Mouse (Mus musculus): ENCODE data around the gene Mis12. TPM values are rescaled to one million over a fixed set of nuclear protein-coding genes. Genes with fewer than 3 reads are reported as not detected.
A peak's percentile ranks its signal among the peaks of the same experiment; 100 is the strongest.

The Mis12 gene
- polyA plus RNA-seq, 1 experiment: 15.2 TPM

DNA sequence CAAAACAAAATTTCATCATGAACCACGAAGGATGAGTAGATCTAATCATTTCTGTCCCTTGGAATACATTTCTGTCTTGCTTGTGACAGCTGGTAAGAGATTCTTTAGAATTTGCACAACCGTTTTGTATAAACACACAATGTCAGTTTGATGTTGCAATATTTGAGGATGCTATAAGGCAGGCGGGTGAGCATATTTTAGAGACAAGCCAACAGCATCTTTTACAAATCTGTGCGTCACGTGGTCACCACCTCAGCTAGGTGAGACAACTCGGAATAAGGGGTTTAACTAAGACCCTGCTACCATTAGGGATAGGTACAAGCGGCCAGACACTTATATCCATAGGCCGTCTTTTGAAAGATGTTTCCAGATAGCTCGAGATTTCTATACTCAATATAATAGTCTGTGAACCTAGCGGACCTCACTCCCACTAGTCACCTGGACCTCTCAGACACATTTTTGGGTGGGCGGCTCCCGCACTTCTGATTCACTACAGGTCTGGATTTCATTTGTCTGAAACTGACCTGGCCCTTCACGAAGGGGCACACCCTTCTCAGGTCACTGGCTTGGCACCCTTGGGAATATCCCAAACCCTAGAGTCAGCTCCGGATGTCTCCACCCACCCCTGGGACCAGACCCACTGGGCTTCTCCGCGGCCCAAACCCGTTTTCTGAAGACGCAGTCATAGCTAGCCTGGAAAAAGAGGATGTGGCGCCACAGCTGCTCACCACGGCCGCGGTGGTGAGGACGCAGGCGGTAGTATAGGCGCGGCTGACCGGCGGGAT is 803 bp upstream of the Mis12 start:
- no peak for TF ChIP-seq POLR2A (IDR thresholded peaks at IDR 0.05; ENCODE audit: borderline replicate concordance, insufficient read depth, low read length)
- TF ChIP-seq CTCF (IDR thresholded peaks at IDR 0.05; ENCODE audit: borderline replicate concordance, insufficient read depth, low read depth, low read length): no peak
- peaks cover 9% of the 10 kb centered on the region; the same call in 1 of the 2 replicates for H3K4me1 ChIP-seq (ENCODE audit: control insufficient read depth, insufficient read depth, low read length)
- H3K27me3 ChIP-seq (ENCODE audit: control insufficient read depth, insufficient read depth, low read length): no peaks in the 10 kb centered on the region
- peak overlapping the region; percentile 93 for H3K4me3 ChIP-seq (replicated peaks; ENCODE audit: insufficient read depth, low read depth, low read length)
- H3K27ac ChIP-seq (ENCODE audit: insufficient read depth, low read length): peak overlapping the region; percentile 78
- no peak for DNase-seq
- WGBS: 3% methylated on average over 28 of the region's 28 CpGs

DNA sequence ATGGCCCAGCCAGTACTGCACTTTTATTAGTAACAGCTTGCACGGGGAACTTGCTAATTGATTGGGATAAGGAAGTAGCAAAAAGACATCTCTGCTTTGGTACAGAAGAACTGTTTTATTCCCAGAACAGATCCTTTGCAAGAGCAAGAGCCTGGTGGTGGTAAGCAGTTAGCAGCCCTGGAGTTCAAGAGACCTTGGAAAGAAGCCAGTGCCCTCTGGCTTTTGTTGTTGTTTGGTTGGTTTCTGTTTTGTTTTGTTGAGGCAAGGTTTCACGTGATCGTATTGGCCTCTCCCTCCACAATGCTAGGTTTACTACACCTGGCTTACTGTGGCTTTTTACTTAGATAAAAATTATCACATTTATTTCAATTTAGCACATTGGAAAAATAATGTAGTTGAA is 8.9 kb downstream of the Mis12 start:
- no peak for TF ChIP-seq POLR2A (IDR thresholded peaks at IDR 0.05; ENCODE audit: borderline replicate concordance, insufficient read depth, low read length)
- no peak for TF ChIP-seq CTCF (IDR thresholded peaks at IDR 0.05; ENCODE audit: borderline replicate concordance, insufficient read depth, low read depth, low read length)
- Histone ChIP-seq H3K27me3 (ENCODE audit: control insufficient read depth, insufficient read depth, low read length) (no peaks in the 10 kb centered on the region), H3K27ac (ENCODE audit: insufficient read depth, low read length) (no peak overlapping the region), H3K4me1 (ENCODE audit: control insufficient read depth, insufficient read depth, low read length) (no peaks in the 10 kb centered on the region), H3K4me3 (replicated peaks; ENCODE audit: insufficient read depth, low read depth, low read length) (no peak overlapping the region)
- 72% methylated on average over 3 of the region's 3 CpGs for WGBS
- no peak for DNase-seq

DNA sequence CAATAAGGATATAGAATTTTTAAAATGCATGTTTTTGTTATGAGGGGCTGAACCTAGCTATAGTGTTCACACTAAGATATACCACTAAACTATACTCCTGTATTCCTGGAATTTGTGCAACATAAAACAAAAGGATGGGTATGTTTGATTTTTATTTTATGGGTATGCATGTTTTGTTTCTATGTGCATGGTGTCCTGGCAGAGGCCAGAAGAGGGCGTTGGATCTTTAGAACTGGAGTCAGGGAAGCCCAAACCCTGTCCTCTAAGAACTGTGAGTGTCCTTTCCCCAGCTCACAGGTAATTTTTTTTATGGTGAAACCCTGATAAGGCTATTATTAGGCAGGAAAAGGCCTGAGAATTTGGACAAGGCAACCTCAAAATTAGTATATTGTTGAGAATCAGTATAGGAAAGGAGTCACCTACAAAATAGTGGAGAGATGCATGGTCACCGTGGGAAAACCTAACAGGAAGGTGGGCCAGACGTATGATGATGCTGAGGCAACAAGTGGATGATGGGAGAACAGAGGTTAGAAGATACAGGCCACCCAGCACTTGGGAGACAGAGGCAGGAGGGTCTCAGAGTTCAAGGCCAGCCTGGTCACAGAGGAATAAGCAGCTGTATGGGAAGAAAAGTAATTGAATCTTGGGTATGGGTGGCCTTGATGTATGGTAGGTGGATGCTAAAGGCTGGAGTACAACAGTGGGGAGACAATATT is 10.2 kb downstream of the Mis12 start:
- DNase-seq: no peak
- 77% methylated on average over 3 of the region's 3 CpGs for WGBS
- H3K4me3 ChIP-seq (replicated peaks; ENCODE audit: insufficient read depth, low read depth, low read length): no peak overlapping the region
- no peak overlapping the region for H3K27ac ChIP-seq (ENCODE audit: insufficient read depth, low read length)
- TF ChIP-seq POLR2A (IDR thresholded peaks at IDR 0.05; ENCODE audit: borderline replicate concordance, insufficient read depth, low read length) (no peak), CTCF (IDR thresholded peaks at IDR 0.05; ENCODE audit: borderline replicate concordance, insufficient read depth, low read depth, low read length) (no peak)
- no peaks in the 10 kb centered on the region for H3K4me1 ChIP-seq (ENCODE audit: control insufficient read depth, insufficient read depth, low read length)
- no peaks in the 10 kb centered on the region for H3K27me3 ChIP-seq (ENCODE audit: control insufficient read depth, insufficient read depth, low read length)

DNA sequence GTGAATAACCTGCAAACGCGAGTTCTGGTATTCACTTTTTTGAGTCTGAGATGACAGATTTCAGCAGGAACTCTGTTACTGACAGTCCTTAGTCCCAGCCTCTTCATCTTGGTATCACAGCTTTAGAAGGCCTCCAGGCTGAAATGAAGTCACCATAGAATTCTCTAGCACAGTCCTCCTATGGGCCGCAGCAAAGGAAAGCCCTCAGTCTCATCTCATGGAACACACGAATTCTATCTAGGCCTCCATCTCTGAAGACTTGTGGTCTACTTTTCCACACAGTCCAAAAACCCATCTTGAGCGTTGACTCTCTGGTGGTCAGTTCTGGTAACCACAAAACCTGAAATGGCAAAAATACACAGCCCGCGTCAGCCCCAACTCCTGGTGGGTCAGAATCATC is 12.7 kb downstream of the Mis12 start:
- 62% methylated on average over 7 of the region's 7 CpGs for WGBS
- TF ChIP-seq CTCF (IDR thresholded peaks at IDR 0.05; ENCODE audit: borderline replicate concordance, insufficient read depth, low read depth, low read length) (no peak), POLR2A (IDR thresholded peaks at IDR 0.05; ENCODE audit: borderline replicate concordance, insufficient read depth, low read length) (no peak)
- DNase-seq: no peak
- Histone ChIP-seq H3K4me3 (replicated peaks; ENCODE audit: insufficient read depth, low read depth, low read length) (no peak overlapping the region), H3K4me1 (ENCODE audit: control insufficient read depth, insufficient read depth, low read length) (no peaks in the 10 kb centered on the region), H3K27ac (ENCODE audit: insufficient read depth, low read length) (no peak overlapping the region), H3K27me3 (ENCODE audit: control insufficient read depth, insufficient read depth, low read length) (no peaks in the 10 kb centered on the region; the same call in 1 of the 2 replicates)

DNA sequence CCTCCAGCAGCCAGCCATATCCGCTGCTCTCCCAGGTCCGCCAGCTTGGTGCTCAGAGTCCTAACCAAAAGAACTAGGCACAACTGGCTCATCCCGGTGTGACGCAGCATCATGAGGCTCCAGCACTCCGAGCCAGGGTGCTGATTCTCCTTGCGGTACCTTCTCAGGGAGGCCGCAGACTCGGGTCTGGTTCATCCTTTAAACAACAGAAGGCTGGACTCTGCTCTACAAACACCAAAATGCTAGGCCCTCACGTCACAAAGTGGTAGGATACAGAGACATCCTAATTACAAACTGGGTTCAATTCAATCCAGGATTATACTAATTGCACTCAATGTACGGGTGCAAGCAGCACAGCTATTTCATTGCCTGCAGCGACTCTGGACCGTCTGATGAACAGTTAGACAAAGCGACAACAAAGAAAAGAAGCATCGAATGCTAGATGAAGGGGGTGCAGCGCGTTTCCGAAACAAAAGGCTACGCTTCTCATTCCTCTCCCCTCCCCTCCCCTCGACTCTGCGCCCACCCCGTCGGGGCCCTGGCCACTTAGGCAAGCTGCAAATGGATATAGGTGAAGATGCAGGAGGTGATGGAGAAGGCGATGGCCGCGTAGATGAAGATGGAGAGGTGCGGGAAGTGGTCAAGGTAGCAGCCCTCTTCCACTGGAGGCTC is 13.2 kb downstream of the Mis12 start:
- no peaks in the 10 kb centered on the region; the same call in 1 of the 2 replicates for H3K27me3 ChIP-seq (ENCODE audit: control insufficient read depth, insufficient read depth, low read length)
- 16% methylated on average over 26 of the region's 26 CpGs for WGBS
- no peak for TF ChIP-seq CTCF (IDR thresholded peaks at IDR 0.05; ENCODE audit: borderline replicate concordance, insufficient read depth, low read depth, low read length)
- no peak for TF ChIP-seq POLR2A (IDR thresholded peaks at IDR 0.05; ENCODE audit: borderline replicate concordance, insufficient read depth, low read length)
- H3K4me1 ChIP-seq (ENCODE audit: control insufficient read depth, insufficient read depth, low read length): no peaks in the 10 kb centered on the region
- no peak overlapping the region; the same call in 1 of the 2 replicates for H3K27ac ChIP-seq (ENCODE audit: insufficient read depth, low read length)
- peak in 1 of 2 experiments; percentile 19 for DNase-seq
- peak overlapping the region; percentile 73 for H3K4me3 ChIP-seq (replicated peaks; ENCODE audit: insufficient read depth, low read depth, low read length)

DNA sequence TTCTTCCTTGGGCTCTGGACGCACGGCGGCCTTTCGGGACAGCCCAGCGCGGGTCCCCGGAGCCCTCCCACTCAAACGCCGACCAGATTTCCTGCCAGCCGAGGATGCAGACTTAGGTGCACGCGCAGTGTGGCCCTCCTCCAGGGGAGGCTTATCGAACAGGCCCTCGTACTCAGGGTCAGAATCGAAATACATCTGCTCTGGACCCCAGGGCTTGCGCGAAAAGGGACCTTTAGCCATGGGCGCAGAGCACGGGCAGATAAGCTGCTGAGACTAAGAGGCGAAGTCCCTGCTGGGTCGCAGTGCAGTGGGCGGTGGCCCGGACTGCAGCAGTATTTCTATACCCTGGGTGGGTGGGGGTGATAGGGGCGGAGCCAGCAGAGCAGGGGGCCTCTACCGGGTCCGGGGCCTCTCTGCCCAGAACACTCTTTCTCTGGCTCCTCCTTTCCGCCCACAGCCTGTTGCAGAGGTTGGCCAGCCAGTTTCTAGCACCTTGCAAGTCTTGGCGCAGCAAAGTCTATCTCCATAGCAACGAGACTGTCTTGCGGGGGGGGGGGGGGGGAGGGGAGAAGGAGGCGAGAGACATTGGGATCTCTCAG is 13.9 kb downstream of the Mis12 start, which contains the start of gene 6330403K07Rik:
Gene 6330403K07Rik (minus strand): TSS at position 351 of the 599 bp plus-strand sequence.
- DNase-seq: peak; percentile 40 to 42
- 1% methylated on average over 30 of the region's 31 CpGs for WGBS

More for the DNA sequence above, 13.9 kb downstream of the Mis12 start, which contains the start of gene 6330403K07Rik:
- Histone ChIP-seq H3K27me3 (ENCODE audit: control insufficient read depth, insufficient read depth, low read length) (no peaks in the 10 kb centered on the region; the same call in 1 of the 2 replicates), H3K4me1 (ENCODE audit: control insufficient read depth, insufficient read depth, low read length) (no peaks in the 10 kb centered on the region), H3K27ac (ENCODE audit: insufficient read depth, low read length) (no peak within 1 kb of the TSS; the same call in 1 of the 2 replicates), H3K4me3 (replicated peaks; ENCODE audit: insufficient read depth, low read depth, low read length) (peak within 1 kb of the TSS; percentile 73)
- TF ChIP-seq POLR2A (IDR thresholded peaks at IDR 0.05; ENCODE audit: borderline replicate concordance, insufficient read depth, low read length) (0 out of 2 replicates have a peak, but pooled peaks have one; percentile 11), CTCF (IDR thresholded peaks at IDR 0.05; ENCODE audit: borderline replicate concordance, insufficient read depth, low read depth, low read length) (no peak)

Data from cerebellum, adult 2 months (tissue).